Mouse (Mus musculus): ENCODE results near the gene Doc2b.

Gene Doc2b

GRCm38 (mm10) chr11:75793351-75793750 is 2.5 kb downstream of the Doc2b start:
- in situ Hi-C loops (cut with MboI, MseI) = no loop called here

GRCm38 (mm10) chr11:75792535-75792934 is 3.3 kb downstream of the Doc2b start:
- in situ Hi-C loops (cut with MboI, MseI) = no loop called here

DNA sequence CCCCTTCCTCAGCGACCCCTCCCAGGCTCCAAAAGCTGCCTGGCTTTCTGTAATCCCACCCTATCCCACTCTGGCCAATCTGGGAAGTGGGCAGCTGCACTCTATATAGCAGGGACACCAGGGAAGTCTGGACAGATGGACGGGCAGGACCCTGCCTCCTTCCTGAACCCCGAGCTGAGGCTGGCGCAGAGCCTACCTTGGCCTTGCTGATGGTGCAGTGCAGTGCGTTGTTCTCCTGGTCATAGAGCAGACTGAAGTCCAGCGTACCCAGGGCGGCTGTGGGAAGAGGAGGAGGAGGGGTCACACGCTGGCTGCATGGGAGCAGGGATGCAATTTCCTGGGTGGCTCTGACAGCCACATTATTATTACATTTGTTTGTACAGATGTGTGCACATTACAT is 10.0 kb downstream of the Doc2b start:
- in situ Hi-C loops (cut with MboI, MseI) = no loop called here

- in situ Hi-C loops (cut with MboI, MseI) = loop anchor here (5.0 kb wide), 1 partner anchor 119 kb away; no protein-coding TSS in a partner anchor
Observed at GRCm38 (mm10) chr11:75783799-75784198, 12.1 kb downstream of the Doc2b start.

GRCm38 (mm10) chr11:75781919-75782318 is 13.9 kb downstream of the Doc2b start:
- in situ Hi-C loops (cut with MboI, MseI) = loop anchor here (5.0 kb wide), 1 partner anchor 120 kb away; no protein-coding TSS in a partner anchor

DNA sequence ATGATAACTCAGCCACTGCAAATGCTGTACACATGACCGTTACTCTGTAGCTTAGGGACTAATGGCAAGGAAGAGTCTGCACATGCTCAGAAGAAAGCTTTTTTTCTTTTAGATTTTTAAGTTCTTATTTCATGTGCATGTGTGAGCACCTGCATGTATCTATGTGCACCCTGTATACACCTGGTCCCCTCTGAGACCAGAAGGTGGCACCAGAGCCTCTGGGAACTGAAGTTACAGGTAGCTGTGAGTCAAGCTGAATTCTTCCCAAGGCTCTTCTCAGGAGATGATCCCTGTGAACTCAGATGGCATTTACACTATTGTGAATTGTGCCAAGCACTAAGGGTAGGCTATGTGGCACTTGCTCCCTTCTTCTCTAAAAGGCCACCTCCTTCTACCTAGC is 19.9 kb downstream of the Doc2b start:
- in situ Hi-C loops (cut with MboI, MseI) = loop anchor here in 1 of 2 experiments (5.0 kb wide), 1 partner anchor 191 kb away; no protein-coding TSS in a partner anchor

GRCm38 (mm10) chr11:75772562-75772961 is 23.3 kb downstream of the Doc2b start:
- in situ Hi-C loops (cut with MboI, MseI) = no loop called here

DNA sequence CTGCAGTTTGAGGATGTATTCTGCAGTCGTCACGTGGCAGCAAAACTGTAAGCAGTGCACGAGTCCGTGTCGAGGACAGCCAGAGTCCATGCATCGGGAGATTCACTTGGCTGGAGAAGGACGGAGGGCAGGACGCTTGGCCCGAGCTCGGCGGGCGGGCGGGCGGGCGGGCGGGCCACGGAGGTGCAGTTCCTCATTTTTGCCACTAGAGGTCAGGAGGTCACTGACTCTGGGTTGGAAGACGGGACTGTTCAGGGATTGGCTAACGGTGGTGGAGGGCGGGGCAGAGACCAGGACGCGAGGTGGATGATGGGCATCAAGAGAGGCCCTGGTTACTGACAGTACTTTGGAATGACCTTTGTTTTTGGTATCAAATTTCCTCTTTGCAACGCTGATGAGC is 26.6 kb downstream of the Doc2b start:
- in situ Hi-C loops (cut with MboI, MseI) = loop anchor here in 1 of 2 experiments (10.0 kb wide), 1 partner anchor 1044 kb away; the partner anchor contains the start of gene Pafah1b1

DNA sequence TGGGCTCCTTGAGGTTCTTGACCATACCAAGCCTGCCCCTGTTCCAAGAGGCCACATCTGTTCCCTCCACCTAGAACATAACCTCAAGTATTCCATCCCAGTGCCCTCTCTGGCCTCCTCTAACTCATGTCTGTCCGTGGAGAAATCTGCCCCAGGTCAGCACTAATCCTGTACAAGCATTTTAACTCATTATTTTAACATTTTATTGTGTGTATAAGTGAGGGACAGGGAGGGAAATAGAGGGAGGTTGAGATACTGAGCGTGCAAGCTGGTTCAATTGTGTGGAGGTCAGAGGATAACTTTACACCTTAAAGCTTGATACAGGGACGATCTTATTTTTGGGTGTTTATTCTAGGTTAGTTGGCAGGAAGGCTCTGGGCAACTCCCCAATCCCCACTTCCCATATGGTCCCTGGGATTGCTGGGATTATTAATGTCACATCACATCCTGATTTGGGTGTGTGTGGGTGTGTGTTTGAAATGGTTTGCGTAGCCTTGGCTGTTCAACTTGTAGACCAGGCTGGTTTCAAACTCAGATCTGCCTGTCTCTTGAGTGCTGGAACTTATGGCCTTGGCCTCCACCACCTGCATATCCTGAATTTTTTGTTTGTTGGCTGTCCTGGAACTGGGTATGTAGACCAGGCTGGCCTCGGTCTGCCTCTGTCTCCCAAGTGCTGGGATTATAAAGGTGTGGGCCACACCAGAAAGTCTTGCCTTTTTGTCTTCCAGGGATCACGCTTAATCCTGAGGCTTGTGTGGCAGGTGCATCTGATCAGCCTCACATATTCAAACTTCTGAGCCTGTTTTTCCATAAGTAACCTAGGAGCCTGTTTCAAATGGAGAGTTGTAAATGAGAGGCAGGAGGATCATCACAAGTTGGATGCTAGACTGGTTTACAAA is 27.5 kb downstream of the Doc2b start:
- in situ Hi-C loops (cut with MboI, MseI) = loop anchor here in 1 of 2 experiments (10.0 kb wide), 1 partner anchor 1044 kb away; the partner anchor contains the start of gene Pafah1b1

DNA sequence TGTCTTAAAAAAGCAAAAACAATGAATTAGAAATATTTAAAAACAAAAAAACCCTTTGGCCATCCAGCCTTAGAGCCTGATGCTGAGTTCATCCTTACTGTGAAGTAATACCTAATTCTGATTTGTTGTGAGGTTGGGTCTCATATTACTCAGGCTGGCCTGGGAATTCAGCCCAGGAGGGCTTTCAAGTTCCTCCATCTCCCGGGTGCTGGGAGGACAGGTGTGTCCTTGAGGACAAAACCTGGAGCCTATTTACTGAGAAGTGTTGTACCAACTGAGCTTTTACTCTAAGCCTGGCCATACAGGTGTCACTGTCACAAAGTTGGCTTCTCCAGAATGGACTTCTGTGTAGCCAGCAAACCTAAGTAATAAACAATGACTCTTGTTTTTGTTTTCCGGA is 28.8 kb downstream of the Doc2b start:
- in situ Hi-C loops (cut with MboI, MseI) = loop anchor here in 1 of 2 experiments (10.0 kb wide), 1 partner anchor 1042 kb away; the partner anchor contains the start of gene Pafah1b1

DNA sequence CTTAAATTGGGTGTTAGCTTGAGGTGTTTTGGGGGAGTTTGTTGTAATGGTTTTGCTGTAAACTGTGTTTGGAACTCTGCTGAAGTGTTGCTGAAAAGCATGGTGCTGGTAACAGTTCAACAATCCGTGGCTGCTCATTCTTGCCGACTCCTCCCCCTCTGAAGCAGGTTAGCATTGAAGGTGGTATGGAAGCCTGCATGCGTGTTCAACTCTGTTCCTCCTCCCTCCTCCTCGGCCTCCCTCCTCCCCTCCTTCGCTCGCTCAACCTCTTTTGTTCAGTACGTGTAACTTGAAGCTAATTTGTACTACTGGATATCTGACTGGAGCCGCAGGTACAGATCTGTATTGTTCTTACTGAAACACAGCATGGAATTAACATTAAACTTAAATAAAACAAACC is 30.7 kb downstream of the Doc2b start:
- in situ Hi-C loops (cut with MboI, MseI) = loop anchor here in 1 of 2 experiments (10.0 kb wide), 1 partner anchor 1040 kb away; the partner anchor contains the start of gene Pafah1b1

DNA sequence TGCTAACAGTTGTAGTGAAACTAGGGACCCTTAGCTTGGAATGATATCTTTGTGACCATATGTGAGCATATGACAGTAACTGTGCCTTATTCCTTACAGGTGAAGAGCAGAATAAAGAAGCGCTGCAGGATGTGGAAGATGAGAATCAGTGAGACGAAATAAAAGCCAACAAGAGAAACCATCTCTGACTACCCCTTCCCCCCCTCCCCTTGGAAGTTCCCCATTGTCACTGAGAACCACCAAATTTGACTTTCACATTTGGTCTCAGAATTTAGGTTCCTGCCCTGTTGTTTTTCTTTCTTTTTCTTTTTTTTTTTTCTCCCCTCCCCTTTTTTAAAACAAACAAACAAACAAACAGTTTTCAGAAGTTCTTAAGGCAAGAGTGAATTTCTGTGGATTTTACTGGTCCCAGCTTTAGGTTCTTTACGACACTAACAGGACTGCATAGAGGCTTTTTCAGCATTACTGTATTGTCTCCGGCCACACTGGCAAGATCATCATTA is 31.3 kb downstream of the Doc2b start:
- in situ Hi-C loops (cut with MboI, MseI) = loop anchor here in 1 of 2 experiments (10.0 kb wide), 1 partner anchor 1040 kb away; the partner anchor contains the start of gene Pafah1b1

DNA sequence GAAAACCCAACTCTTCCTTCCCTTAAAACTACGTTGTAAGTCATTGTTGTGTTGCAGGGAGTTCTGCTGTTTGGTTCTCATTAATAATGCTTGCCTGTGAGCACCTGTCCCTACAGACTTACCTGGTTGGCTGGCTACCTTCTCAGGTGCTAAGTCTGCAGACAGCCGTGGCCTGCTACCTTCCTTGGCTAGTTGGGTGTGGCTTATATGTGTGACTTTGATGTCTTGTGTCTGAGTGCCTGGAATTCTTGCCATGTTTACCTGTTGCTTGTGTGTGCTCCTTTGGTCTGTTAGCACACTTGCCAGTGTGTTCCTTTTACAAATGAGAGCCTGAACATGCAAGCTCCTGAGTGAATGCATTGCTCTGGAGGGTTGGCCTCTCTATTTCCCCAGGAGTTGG is 33.1 kb downstream of the Doc2b start:
- in situ Hi-C loops (cut with MboI, MseI) = loop anchor here in 1 of 2 experiments (10.0 kb wide), 1 partner anchor 1038 kb away; the partner anchor contains the start of gene Pafah1b1

DNA sequence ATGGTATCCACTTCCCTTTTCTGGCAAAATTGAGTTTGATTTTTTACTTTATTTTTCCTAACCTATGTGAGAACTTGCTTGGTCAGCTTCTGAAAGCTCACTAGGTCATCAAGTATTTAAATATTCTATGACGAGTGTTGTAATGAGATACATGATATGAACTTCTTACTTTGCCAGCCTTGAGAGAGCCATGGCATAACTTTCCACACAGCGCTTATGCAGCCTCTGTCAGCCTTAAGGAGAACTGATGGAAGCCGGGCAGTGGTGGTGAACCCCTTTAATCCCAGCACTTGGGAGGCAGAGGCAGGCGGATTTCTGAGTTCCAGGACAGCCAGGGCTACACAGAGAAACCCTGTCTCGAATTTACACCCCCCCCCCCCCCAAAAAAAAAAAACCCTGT is 35.1 kb downstream of the Doc2b start:
- in situ Hi-C loops (cut with MboI, MseI) = loop anchor here in 1 of 2 experiments (10.0 kb wide), 1 partner anchor 1036 kb away; the partner anchor contains the start of gene Pafah1b1

DNA sequence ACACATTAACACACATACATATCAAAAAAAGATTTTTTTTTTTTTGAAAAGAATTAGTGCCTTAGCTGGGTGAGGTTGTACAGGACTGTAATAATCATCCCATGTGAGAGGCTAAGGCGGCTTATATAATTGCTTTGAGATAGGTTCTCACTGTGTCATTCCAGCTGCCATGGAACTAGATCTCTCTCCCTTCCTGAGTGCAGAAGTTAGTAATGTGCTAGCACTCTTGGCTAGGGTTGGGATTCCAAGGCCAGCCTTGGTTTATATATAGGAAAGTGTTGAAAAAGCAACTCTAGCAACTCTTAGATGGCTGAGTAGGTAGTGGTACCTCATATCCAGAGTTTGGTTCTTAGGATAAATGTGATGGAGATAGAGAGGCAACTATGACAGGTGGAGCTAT is 37.3 kb downstream of the Doc2b start:
- in situ Hi-C loops (cut with MboI, MseI) = loop anchor here in 1 of 2 experiments (10.0 kb wide), 1 partner anchor 924 kb away; the partner anchor contains the start of gene Mnt

- in situ Hi-C loops (cut with MboI, MseI) = loop anchor here in 1 of 2 experiments (10.0 kb wide), 1 partner anchor 922 kb away; the partner anchor contains the start of gene Mnt
Observed at GRCm38 (mm10) chr11:75756687-75757086, 39.2 kb downstream of the Doc2b start.

DNA sequence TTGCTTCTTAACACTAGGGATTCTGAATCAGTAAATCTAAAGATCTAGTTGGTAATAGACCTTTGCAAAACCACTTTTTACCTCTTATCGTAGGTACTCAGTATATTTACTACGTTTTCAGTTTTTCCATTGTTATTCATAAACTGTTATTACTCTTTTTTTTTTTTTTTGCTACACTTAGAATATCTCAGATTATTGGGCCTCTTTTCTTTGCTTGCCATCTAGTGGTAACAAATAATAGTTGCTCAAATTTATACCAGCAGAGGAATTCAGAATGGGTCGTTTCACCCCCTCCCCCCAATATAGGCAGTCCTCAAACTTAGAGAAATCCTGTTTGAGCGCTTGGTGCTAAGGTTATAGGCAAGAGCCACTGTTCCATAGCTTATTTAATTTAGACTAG is 44.8 kb downstream of the Doc2b start:
- in situ Hi-C loops (cut with MboI, MseI) = loop anchor here in 1 of 2 experiments (10.0 kb wide), 1 partner anchor 916 kb away; the partner anchor contains the start of gene Mnt

DNA sequence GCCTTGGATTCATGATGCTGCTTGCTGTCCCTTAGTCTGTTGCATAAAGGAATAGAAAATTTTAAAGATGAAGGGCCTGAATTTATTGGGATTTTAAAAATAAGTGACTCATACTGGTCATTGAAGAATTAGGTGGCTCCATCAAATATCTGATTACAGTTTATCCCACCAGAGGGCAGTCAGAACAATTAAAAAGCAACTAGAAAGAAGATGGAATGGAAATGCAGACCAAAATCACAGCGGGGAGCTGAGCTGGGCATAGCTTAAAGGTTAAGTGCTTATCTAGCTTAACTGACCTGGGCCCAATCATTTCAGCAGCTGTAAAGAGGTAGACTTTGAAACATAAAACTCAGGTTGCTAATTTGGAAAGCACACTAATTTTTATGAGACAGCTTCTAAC is 45.3 kb downstream of the Doc2b start:
- in situ Hi-C loops (cut with MboI, MseI) = loop anchor here in 1 of 2 experiments (10.0 kb wide), 1 partner anchor 916 kb away; the partner anchor contains the start of gene Mnt

DNA sequence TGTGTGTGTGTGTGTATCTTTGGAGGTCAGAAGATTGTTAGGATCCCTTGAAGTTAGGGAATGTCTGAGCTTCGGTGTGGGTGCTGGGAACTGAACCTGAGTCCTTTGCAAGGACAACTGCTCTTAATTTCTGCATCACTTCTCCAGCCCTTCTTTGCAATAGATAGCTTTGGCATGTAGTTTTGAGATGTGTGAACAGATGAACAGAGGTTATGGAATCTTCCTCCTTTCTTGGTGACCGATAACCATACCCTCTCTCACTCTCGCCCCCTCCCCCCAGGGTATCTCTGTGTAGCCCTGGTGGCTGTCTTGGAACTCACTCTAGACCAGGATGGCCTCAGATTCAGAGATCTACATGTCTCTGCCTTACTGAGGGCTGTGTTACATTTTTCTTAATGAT is 51.1 kb downstream of the Doc2b start:
- in situ Hi-C loops (cut with MboI, MseI) = no loop called here

- in situ Hi-C loops (cut with MboI, MseI) = no loop called here
Observed at GRCm38 (mm10) chr11:75741615-75742014, 54.2 kb downstream of the Doc2b start.

GRCm38 (mm10) chr11:75740204-75740603 is 55.6 kb downstream of the Doc2b start:
- in situ Hi-C loops (cut with MboI, MseI) = no loop called here

- in situ Hi-C loops (cut with MboI, MseI) = loop anchor here in 1 of 2 experiments (5.0 kb wide), 1 partner anchor 106 kb away; the partner anchor contains the start of gene Inpp5k
Observed at GRCm38 (mm10) chr11:75738477-75738821, 57.4 kb downstream of the Doc2b start.

Data from T-helper 17 cell (primary cell).